Mouse (Mus musculus) ES-Bruce4 (cell line): Measurements from ENCODE around the gene Sox5.

ENCODE experiments used
- CTCF ChIP-seq: IDR thresholded peaks from one replicate; pipeline ENCODE4 v1.8.1; 2011; ENCODE audit warnings: low read depth, low read length
- EP300 ChIP-seq: IDR thresholded peaks from 2 replicates; pipeline ENCODE4 v1.6.1; 2011; ENCODE audit warnings: low read depth, low read length; ENCODE audit not compliant: insufficient read depth
- POLR2A ChIP-seq: IDR thresholded peaks from one replicate; pipeline ENCODE4 v1.8.1; 2011; ENCODE audit warnings: low read length; ENCODE audit not compliant: insufficient read depth

- no peak for TF ChIP-seq CTCF
- no peak for TF ChIP-seq POLR2A
- no peak for TF ChIP-seq EP300
Measured at GRCm38 (mm10) chr6:143892869-143893268, 888.9 kb downstream of the Sox5 start.
